Mouse (Mus musculus) gastrocnemius, adult 2 months (tissue): Measurements from ENCODE around the gene Gng2. TPM values are rescaled to one million over a fixed set of nuclear protein-coding genes. Genes with fewer than 3 reads are reported as not detected.
A peak's percentile ranks its signal among the peaks of the same experiment; 100 is the strongest.
"Not testable (repeated sequence)": the region's sequence is repeated elsewhere in the genome, so short reads cannot be mapped to it uniquely, and the experiment has no call there.

ENCODE experiments used
- DNase-seq: peaks from one replicate; pipeline ENCODE4 v3.0.0; 2022
- H3K27ac ChIP-seq: fragments of 200-600 bp; 2 replicates; pipeline ENCODE4 v1.8.1; 2022; ENCODE audit warnings: mild to moderate bottlenecking
- H3K4me3 ChIP-seq: fragments of 200-600 bp; 2 replicates; pipeline ENCODE4 v1.8.1; 2022; ENCODE audit warnings: mild to moderate bottlenecking, moderate library complexity
- CTCF ChIP-seq: fragments of 200-600 bp; IDR thresholded peaks from 2 replicates; pipeline ENCODE4 v1.8.1; 2022; ENCODE audit warnings: antibody characterized with exemption, mild to moderate bottlenecking, moderate library complexity
- intact Hi-C: fragments of 180-260 bp; cut with DNase I; formaldehyde crosslinking; loops from one replicate; pipeline ENCODE4 v1.15.1; 2025
- total RNA-seq, 2 experiments: library from RNA; stranded (reverse); gene quantifications; 2 replicates each; pipeline ENCODE4 v1.2.3; 2021

The Gng2 gene
- total RNA-seq, 2 experiments from 2014 or later: 3.1 to 4.0 TPM

- no peak overlapping the region for H3K27ac ChIP-seq
- intact Hi-C loops: no loop called here
- DNase-seq: no peak
- no peak overlapping the region for H3K4me3 ChIP-seq
- TF ChIP-seq CTCF: no peak
These were observed 61.1 kb downstream of the Gng2 start for GRCm38 (mm10) chr14:19916315-19916714.

- intact Hi-C loops: no loop called here
- no peak overlapping the region for H3K4me3 ChIP-seq
- DNase-seq: no peak
- no peak overlapping the region for H3K27ac ChIP-seq
- no peak for TF ChIP-seq CTCF
These were observed 64.5 kb downstream of the Gng2 start for GRCm38 (mm10) chr14:19912891-19913290.

DNA sequence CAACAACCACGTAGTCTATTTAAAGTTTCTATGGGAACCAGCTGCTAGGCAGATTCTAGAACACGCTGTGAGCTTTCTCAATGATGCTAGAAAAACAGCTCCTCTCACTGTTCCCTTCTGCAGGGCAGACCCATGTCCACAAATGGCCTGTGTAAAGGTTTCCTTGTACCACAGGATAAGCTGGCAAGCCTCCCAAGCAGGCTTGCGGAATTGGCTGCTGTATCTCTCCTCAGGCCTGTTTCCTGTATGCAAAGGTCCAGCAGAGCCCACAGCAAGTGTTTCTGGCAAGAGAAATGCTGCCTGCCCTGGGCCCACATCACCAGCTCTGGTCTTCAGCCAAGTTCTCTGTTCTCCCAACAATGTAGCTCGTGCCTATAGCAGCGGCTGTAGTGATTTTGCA lies 71.8 kb downstream of the Gng2 start:
- peak overlapping the region; percentile 8; the same call in 1 of the 2 replicates for H3K27ac ChIP-seq
- H3K4me3 ChIP-seq: no peak overlapping the region
- intact Hi-C loops: no loop called here
- TF ChIP-seq CTCF: no peak
- DNase-seq: peak; percentile 28

GRCm38 (mm10) chr14:19904821-19905220 lies 72.6 kb downstream of the Gng2 start:
- Histone ChIP-seq H3K4me3 (no peak overlapping the region), H3K27ac (peak overlapping the region; percentile 24; the same call in 1 of the 2 replicates)
- DNase-seq: no peak
- intact Hi-C loops: no loop called here
- no peak for TF ChIP-seq CTCF

DNA sequence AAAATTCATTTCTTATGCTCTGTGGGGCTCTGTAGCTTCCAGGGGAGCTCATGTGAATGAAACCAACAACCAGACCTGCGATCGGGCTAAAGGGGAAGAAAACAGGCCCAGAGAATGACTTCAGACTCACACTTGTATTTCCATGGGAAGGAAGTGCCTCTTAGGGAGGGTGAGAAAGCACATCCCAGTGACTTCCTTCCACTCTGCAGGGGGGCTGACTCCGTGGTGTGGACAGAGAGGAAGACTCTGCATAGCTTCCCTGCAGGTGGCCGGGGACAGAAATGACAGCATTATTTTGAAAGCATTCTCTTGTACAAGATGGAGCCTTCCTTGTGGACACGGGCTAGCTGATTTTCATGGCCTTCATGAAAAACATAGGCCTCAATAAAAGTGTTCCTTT lies 73.4 kb downstream of the Gng2 start:
- Histone ChIP-seq H3K4me3 (no peak overlapping the region), H3K27ac (peak overlapping the region; percentile 24; the same call in 1 of the 2 replicates)
- DNase-seq: peak; percentile 23
- intact Hi-C loops: no loop called here
- no peak for TF ChIP-seq CTCF

DNA sequence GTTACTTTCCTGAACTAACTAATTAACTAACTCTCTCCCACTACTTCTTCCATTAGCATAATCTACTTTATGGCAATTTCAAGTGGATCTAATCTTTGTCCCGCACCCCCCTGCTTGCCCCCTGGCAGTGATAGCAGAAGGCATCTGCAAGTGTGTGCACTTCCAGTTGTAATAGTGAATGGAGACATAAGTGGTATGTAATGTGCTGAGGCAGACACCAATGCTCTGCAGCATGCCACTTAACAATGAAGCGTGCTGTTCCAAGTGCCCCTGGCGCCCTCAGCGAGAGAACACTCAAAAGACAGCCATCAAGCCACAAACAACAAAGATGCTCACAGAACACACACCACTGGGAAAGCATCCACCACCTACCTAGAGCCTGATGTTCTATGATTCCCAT lies 76.9 kb downstream of the Gng2 start:
- intact Hi-C loops: no loop called here
- H3K27ac ChIP-seq: no peak overlapping the region
- no peak for DNase-seq
- no peak for TF ChIP-seq CTCF
- H3K4me3 ChIP-seq: no peak overlapping the region

GRCm38 (mm10) chr14:19887569-19887968 lies 89.9 kb downstream of the Gng2 start:
- DNase-seq: peak; percentile 26
- Histone ChIP-seq H3K4me3 (no peak overlapping the region), H3K27ac (peak overlapping the region; percentile 64; the same call in 1 of the 2 replicates)
- intact Hi-C loops: no loop called here
- TF ChIP-seq CTCF: no peak

GRCm38 (mm10) chr14:19884431-19884830 lies 93.0 kb downstream of the Gng2 start:
- H3K27ac ChIP-seq, H3K4me3 ChIP-seq, DNase-seq, intact Hi-C loops: not testable (repeated sequence)

DNA sequence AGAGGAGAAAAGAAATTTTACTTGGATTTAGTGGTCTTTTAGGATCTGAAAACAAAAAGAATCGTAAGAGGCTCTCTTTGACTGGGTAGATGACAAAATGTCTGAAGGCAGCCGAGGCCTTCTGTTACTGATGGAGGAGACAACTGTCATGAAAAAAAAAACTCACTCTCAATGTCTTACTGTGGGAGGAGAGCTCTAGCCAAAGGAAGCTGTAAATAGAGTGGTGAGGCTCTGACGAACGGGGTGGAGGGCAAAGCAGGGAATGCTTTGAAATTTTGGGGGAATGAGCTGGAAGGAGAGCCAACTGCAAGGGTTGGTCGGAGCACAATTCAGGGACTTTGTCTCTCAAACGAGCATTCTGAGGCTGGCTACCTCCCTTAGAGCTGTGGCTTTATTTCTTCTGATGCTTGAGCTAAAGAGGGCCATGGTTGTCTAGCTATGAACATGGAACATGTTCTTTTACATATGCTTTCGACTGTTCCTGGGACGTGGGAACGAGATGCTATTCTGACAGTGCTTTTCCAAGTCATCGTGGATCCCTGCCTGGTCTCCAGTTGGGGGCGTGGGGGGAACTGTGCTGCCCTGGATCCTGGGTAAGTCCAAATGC lies 103.1 kb downstream of the Gng2 start:
- intact Hi-C loops: no loop called here
- Histone ChIP-seq H3K27ac (no peak overlapping the region), H3K4me3 (no peak overlapping the region)
- DNase-seq: no peak
- no peak for TF ChIP-seq CTCF

GRCm38 (mm10) chr14:19867286-19867935 lies 110.0 kb downstream of the Gng2 start:
- no peak for DNase-seq
- H3K27ac ChIP-seq: no peak overlapping the region
- intact Hi-C loops: no loop called here
- TF ChIP-seq CTCF: no peak
- no peak overlapping the region for H3K4me3 ChIP-seq

DNA sequence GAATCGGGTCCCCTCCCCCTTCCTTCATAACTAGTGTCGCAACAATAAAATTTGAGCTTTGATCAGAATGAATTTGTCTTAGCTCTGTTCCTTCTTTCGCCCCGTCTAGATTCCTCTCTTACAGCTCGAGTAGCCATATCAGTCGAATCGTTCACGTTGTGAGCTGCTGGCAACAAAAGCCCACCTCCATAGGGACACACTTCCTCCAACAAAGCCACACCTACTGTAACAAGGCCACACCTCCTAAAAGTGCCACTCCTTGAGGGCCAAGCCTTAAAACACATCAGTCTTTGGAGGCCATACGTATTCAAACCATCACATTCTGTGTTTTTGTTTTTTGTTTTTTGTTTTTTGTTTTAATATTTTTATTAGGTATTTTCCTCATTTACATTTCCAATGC lies 112.3 kb downstream of the Gng2 start:
- intact Hi-C loops, DNase-seq, H3K27ac ChIP-seq, H3K4me3 ChIP-seq: not testable (repeated sequence)

DNA sequence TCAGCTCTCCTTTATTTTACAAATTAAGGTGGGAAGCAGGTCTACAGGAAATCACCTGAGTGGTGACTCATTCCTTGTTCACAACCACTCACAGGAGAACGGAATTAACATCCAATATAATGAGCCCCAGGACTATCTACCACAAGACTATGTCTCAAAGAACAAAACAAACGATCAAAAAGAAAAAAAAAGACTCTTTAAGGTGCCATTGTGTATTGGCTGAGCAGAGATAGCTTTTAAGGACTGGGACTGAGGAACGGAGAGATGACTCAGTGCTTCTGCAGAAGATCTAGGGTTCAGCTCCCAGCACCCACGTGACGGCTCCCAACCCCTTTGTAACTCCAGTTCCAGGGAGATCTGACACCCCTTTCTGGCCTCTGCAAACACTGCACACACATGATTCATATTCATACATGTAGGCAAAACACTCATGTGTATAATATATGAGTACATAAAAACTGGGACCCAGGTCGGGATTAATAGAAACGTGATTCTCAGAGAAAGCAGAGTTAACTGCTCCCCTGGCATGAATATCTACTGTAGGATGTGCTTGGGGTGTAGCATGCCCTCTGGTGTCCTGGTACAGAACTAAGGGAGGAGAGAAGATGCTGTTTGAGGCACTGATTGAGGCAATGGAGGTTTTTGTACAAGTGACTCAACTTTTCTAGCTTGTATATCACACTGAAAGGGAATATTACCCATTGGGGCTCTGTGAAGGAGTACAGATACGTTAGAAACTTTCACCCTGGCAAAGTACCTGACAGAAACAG lies 115.9 kb downstream of the Gng2 start:
- TF ChIP-seq CTCF: peak; percentile 29; the same call in 1 of the 2 replicates
- intact Hi-C loops: no loop called here

DNA sequence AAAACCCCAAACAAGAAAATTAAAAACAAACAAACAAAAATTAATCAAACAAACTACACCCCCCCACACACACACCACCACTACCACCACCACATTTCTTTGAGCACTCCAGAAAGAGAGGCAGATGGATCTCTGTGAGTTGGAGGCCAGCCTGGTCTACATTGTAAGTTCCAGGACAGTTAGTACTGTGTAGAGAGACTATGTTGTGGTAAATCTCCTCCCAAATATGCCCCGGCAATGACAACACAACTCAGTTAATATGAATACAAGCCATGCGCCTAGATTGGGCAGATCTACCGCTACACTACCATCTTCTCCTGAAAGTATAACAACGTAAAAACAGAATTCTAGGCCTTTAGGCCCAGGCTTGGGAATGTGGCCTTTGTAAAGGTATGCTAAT lies 117.1 kb downstream of the Gng2 start:
- no peak overlapping the region for H3K4me3 ChIP-seq
- intact Hi-C loops: no loop called here
- H3K27ac ChIP-seq: no peak overlapping the region
- DNase-seq: no peak
- no peak for TF ChIP-seq CTCF

More for the DNA sequence above, 115.9 kb downstream of the Gng2 start:
- Histone ChIP-seq H3K4me3 (no peak overlapping the region), H3K27ac (no peak overlapping the region)
- DNase-seq: no peak
